Mouse (Mus musculus): ENCODE data around the gene Plekhj1. TPM values are rescaled to one million over a fixed set of nuclear protein-coding genes. Genes with fewer than 3 reads are reported as not detected.
"Not testable (repeated sequence)": the region's sequence is repeated elsewhere in the genome, so short reads cannot be mapped to it uniquely, and the experiment has no call there.

Gene Plekhj1
- polyA plus RNA-seq, 1 experiment from 2014 or later = 118 TPM

DNA sequence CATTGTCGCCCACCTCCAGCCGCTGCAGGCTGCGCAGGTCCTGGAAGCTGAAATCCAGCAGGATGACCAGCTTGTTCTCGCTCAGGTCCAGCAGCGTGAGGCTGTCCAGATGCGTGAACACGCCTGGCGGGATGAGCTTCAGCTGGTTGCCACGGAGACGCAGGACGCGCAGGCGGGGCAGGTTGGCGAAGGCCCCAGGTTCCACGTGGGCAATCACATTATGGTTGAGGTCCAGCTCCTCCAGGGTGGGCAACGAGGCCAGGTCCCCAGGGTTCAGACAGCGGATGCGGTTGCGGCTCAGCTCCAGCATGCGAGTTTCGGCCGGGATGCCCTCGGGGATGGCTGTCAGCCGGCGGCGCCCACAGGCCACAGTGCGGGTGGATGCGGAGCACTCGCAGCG is 37.2 kb upstream of the Plekhj1 start:
- Histone ChIP-seq H3K9me3 (no peaks in the 10 kb centered on the region), H3K4me1 (peaks cover 13% of the 10 kb centered on the region), H3K4me2 (no peak overlapping the region), H3K9ac (no peak overlapping the region), H3K27ac (no peak overlapping the region), H3K27me3 (replicated peaks) (peaks cover 42% of the 10 kb centered on the region), H3K36me3 (peaks cover 2% of the 10 kb centered on the region; the same call in 1 of the 2 replicates), H3K4me3 (replicated peaks) (no peak overlapping the region)
- ATAC-seq (ENCODE audit: insufficient read depth, low FRiP score, low read depth) = no peak
- WGBS = 56% methylated on average over 30 of the region's 30 CpGs

- Histone ChIP-seq H3K4me1 (peaks cover 35% of the 10 kb centered on the region), H3K4me2 (no peak overlapping the region), H3K9me3 (no peaks in the 10 kb centered on the region), H3K27ac (no peak overlapping the region), H3K9ac (no peak overlapping the region), H3K4me3 (replicated peaks) (no peak overlapping the region), H3K27me3 (replicated peaks) (peaks cover 42% of the 10 kb centered on the region), H3K36me3 (peaks cover 15% of the 10 kb centered on the region)
- 65% methylated on average over 7 of the region's 7 CpGs for WGBS
- ATAC-seq (ENCODE audit: insufficient read depth, low FRiP score, low read depth) = no peak
Measured at GRCm38 (mm10) chr10:80832818-80833217, 34.4 kb upstream of the Plekhj1 start.

- no peaks in the 10 kb centered on the region for H3K9me3 ChIP-seq
- peaks cover 39% of the 10 kb centered on the region for H3K4me1 ChIP-seq
- ATAC-seq (ENCODE audit: insufficient read depth, low FRiP score, low read depth) = no peak
- H3K27ac ChIP-seq = no peak overlapping the region
- peaks cover 28% of the 10 kb centered on the region for H3K27me3 ChIP-seq (replicated peaks)
- H3K4me3 ChIP-seq (replicated peaks) = no peak overlapping the region
- peaks cover 15% of the 10 kb centered on the region for H3K36me3 ChIP-seq
- no peak overlapping the region for H3K9ac ChIP-seq
- H3K4me2 ChIP-seq = no peak overlapping the region
- 3% methylated on average over 9 of the region's 9 CpGs for WGBS
Measured at GRCm38 (mm10) chr10:80831136-80831535, 32.7 kb upstream of the Plekhj1 start.

DNA sequence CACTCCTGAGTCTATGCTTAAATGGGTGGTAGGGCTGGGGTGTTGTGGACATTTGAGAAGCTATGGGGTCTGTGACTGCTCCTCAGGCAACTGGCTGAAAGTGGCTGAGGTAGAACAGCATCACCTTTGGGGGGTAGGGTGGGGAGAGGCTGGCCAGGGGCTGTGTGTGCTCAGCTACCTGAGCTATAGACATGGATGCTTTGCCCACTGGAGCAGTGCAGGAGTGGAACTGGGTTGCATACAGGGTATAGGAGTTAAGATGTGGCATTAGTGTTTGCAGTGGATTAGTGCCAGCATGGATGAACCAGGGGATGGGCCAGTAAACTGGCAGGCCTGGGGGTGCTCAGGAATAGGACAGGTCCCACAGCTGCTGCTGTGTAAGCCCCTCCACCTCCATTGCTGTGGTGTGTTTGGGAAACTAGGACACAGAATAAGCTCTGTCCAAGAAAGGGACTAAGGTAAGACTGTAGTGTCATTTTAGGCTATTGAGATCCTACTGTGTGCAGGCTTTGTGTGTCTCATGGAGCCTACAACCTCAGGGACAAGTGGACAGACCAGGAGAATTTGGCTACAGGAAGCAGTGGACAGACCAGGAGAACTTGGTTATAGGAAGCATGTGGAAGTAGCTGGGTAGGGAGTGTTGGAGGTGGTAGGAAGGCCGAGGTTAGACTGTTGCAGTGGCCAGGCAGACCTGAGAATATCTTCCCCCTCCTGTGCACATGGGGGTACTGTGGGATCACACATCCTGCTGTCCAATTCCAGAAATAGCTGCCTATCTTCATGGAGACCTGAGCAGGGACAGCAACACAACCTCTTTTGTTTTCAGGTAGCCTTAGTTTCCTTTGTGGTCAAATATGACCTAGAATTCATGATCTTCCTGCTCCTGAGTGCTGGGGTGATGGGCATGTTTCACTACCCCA is 31.2 kb upstream of the Plekhj1 start:
- Histone ChIP-seq H3K4me1 (peaks cover 39% of the 10 kb centered on the region), H3K4me3 (replicated peaks) (no peak overlapping the region), H3K27ac (no peak overlapping the region), H3K36me3 (peaks cover 15% of the 10 kb centered on the region), H3K9me3 (no peaks in the 10 kb centered on the region), H3K27me3 (replicated peaks) (peaks cover 13% of the 10 kb centered on the region), H3K9ac (no peak overlapping the region), H3K4me2 (no peak overlapping the region)
- 48% methylated on average over 1 of the region's 1 CpGs for WGBS
- no peak for ATAC-seq (ENCODE audit: insufficient read depth, low FRiP score, low read depth)

GRCm38 (mm10) chr10:80828587-80828986 is 30.2 kb upstream of the Plekhj1 start:
- H3K4me3 ChIP-seq (replicated peaks); H3K27me3 ChIP-seq (replicated peaks); H3K27ac ChIP-seq; H3K9me3 ChIP-seq; H3K9ac ChIP-seq; ATAC-seq (ENCODE audit: insufficient read depth, low FRiP score, low read depth): not testable (repeated sequence)
- peaks cover 15% of the 10 kb centered on the region for H3K36me3 ChIP-seq
- peak overlapping the region; percentile 94 for H3K4me2 ChIP-seq
- WGBS = 82% methylated on average over 9 of the region's 9 CpGs
- H3K4me1 ChIP-seq = peaks cover 37% of the 10 kb centered on the region

- Histone ChIP-seq H3K36me3 (peaks cover 15% of the 10 kb centered on the region), H3K4me2 (peak overlapping the region; percentile 94), H3K4me1 (peaks cover 37% of the 10 kb centered on the region), H3K27me3 (replicated peaks) (no peaks in the 10 kb centered on the region), H3K4me3 (replicated peaks) (peak overlapping the region; percentile 74), H3K9me3 (no peaks in the 10 kb centered on the region), H3K9ac (peak overlapping the region; percentile 96; the same call in 1 of the 2 replicates), H3K27ac (no peak overlapping the region)
- no peak for ATAC-seq (ENCODE audit: insufficient read depth, low FRiP score, low read depth)
- WGBS = 74% methylated on average over 10 of the region's 10 CpGs
Measured at GRCm38 (mm10) chr10:80827870-80828420, 29.5 kb upstream of the Plekhj1 start.

DNA sequence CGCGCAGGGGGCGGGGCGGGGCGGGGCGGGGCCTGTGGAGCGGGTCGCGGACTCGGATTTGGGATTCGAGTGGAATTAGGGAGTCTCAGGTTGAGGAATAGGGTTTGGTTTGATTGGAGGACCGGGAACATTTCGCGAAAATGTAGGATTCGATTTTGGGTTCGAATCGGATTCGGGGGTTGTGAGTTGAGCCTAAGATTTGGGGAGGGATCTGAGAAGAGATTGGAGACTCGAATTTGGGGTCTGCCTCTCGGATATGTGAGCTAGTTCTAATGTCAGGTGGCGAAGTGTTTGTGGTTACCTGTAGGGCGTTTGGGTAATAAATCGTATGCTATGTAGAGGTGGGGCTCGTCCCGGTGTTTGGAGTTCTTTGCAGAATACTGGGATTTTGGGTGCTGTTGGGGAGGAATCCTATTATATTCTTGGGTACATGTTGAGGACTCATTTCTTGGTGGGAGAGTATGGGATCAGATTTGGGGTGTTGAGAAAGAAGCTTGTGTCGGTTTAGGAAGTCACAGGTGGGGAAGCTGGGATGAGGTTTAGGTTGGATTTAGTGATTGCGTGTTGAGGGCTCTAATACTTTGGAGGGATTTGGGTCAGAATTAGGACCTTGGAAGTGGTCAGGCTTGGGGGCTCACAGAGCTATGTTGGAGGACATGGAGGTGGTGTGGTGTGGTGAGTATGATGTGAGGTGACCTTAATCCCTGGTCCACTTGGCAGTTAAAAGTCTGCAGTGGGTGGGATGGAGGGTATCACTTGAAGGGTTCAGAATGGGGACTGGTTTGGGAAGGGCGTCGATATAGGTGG is 28.8 kb upstream of the Plekhj1 start:
- Histone ChIP-seq H3K36me3 (peaks cover 15% of the 10 kb centered on the region), H3K4me1 (peaks cover 34% of the 10 kb centered on the region), H3K27me3 (replicated peaks) (no peaks in the 10 kb centered on the region), H3K9me3 (no peaks in the 10 kb centered on the region), H3K4me2 (peak overlapping the region; percentile 94), H3K27ac (peak overlapping the region; percentile 93; the same call in 1 of the 2 replicates), H3K9ac (peak overlapping the region; percentile 96), H3K4me3 (replicated peaks) (peak overlapping the region; percentile 74)
- 5% methylated on average over 29 of the region's 29 CpGs for WGBS
- ATAC-seq (ENCODE audit: insufficient read depth, low FRiP score, low read depth) = no peak

GRCm38 (mm10) chr10:80826151-80827062 is 28.0 kb upstream of the Plekhj1 start, which contains the start of gene Oaz1:
Gene Oaz1 (plus strand): TSS chr10:80826656.
- Histone ChIP-seq H3K27ac (peak within 1 kb of the TSS; percentile 93), H3K27me3 (replicated peaks) (no peaks in the 10 kb centered on the region), H3K36me3 (peaks cover 15% of the 10 kb centered on the region), H3K4me1 (peaks cover 34% of the 10 kb centered on the region), H3K9me3 (no peaks in the 10 kb centered on the region), H3K4me3 (replicated peaks) (peak within 1 kb of the TSS; percentile 74), H3K9ac (peak within 1 kb of the TSS; percentile 96), H3K4me2 (peak within 1 kb of the TSS; percentile 94)
- ATAC-seq (ENCODE audit: insufficient read depth, low FRiP score, low read depth) = peak; percentile 97
- under 1% methylated on average over 81 of the region's 82 CpGs for WGBS

DNA sequence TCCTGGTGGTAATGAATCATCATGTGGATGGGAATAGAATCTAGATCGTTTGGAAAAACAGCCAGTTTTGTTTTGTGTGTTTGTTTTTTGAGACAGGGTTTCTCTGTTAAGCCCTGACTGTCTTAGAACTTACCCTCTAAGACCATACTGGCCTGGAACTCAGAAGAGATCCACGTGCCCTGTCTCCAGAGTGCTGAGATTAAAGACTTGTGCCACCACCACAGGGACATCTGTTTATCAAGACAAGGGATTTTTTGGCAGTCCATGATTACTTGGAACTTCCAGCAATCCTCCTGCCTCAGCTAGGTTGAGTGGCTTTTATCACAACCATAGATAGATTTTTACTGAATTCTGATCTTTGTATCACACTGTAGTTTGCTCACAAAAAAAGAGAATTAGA is 26.4 kb upstream of the Plekhj1 start:
- Histone ChIP-seq H3K4me1 (peaks cover 19% of the 10 kb centered on the region), H3K4me2 (no peak overlapping the region), H3K27ac (no peak overlapping the region), H3K9ac (no peak overlapping the region), H3K9me3 (no peaks in the 10 kb centered on the region), H3K4me3 (replicated peaks) (no peak overlapping the region), H3K36me3 (peaks cover 8% of the 10 kb centered on the region), H3K27me3 (replicated peaks) (no peaks in the 10 kb centered on the region)
- no peak for ATAC-seq (ENCODE audit: insufficient read depth, low FRiP score, low read depth)
- WGBS = 73% methylated on average over 2 of the region's 2 CpGs

- H3K9ac ChIP-seq = no peak overlapping the region
- H3K27me3 ChIP-seq (replicated peaks) = no peaks in the 10 kb centered on the region
- no peak overlapping the region; the same call in 1 of the 2 replicates for H3K27ac ChIP-seq
- H3K9me3 ChIP-seq = no peaks in the 10 kb centered on the region
- no peak for ATAC-seq (ENCODE audit: insufficient read depth, low FRiP score, low read depth)
- WGBS = 53% methylated on average over 8 of the region's 8 CpGs
- no peaks in the 10 kb centered on the region for H3K36me3 ChIP-seq
- no peak overlapping the region for H3K4me3 ChIP-seq (replicated peaks)
- H3K4me2 ChIP-seq = no peak overlapping the region
- H3K4me1 ChIP-seq = peaks cover 12% of the 10 kb centered on the region
Measured at GRCm38 (mm10) chr10:80823847-80824643, 25.6 kb upstream of the Plekhj1 start.

All from stomach, embryonic 15.5 days (tissue).